Mouse (Mus musculus) CH12.LX (cell line): Measurements from ENCODE around the gene Rsrc1. TPM values are rescaled to one million over a fixed set of nuclear protein-coding genes. Genes with fewer than 3 reads are reported as not detected.

ENCODE experiments used
- DNase-seq: peaks from one replicate; pipeline ENCODE4 v3.0.0-alpha.2; 2013; ENCODE audit errors: extremely low read depth
- H3K27ac ChIP-seq: 2 replicates; pipeline ENCODE4 v1.5.1; 2012; ENCODE audit warnings: low read depth, mild to moderate bottlenecking, control low read depth, moderate library complexity; ENCODE audit not compliant: insufficient read depth
- H3K27me3 ChIP-seq: replicated peaks from 2 replicates; pipeline ENCODE3; 2012; ENCODE audit warnings: inconsistent platforms
- H3K36me3 ChIP-seq, 2 experiments: replicated peaks in 1 of 2; 2 replicates each; pipeline versions ENCODE3 to v1.6.1; 2012; ENCODE audit warnings: inconsistent platforms in 1 of 2, low read length in 1 of 2, mild to moderate bottlenecking in 1 of 2, mixed read lengths in 1 of 2, moderate library complexity in 1 of 2; ENCODE audit not compliant: control insufficient read depth in 1 of 2, insufficient read depth in 1 of 2
- H3K4me1 ChIP-seq, 2 experiments: 2 replicates each; pipeline ENCODE4 v1.6.1; 2012; ENCODE audit warnings: inconsistent platforms in 1 of 2, moderate library complexity in 1 of 2; ENCODE audit not compliant: insufficient read depth in 2 of 2, control insufficient read depth in 1 of 2
- H3K4me2 ChIP-seq: 2 replicates; pipeline ENCODE4 v1.6.1; 2012; ENCODE audit warnings: low read depth, mild to moderate bottlenecking, control low read depth; ENCODE audit not compliant: poor library complexity, insufficient read depth, severe bottlenecking
- H3K4me3 ChIP-seq, 3 experiments: fragments of 150-350 bp in 1 of 3; sonication (generic) in 1 of 3; replicated peaks in 1 of 3; 2 replicates each; pipeline versions ENCODE3 to v1.5.1; 2011 to 2012; ENCODE audit warnings: low read depth in 2 of 3, low read length in 2 of 3, mild to moderate bottlenecking in 2 of 3, moderate library complexity in 2 of 3, control low read depth in 1 of 3, improper control_type of control experiment in 1 of 3, inconsistent platforms in 1 of 3, mixed read lengths in 1 of 3; ENCODE audit not compliant: poor library complexity in 1 of 3
- H3K79me2 ChIP-seq: replicated peaks from 2 replicates; pipeline ENCODE4 v1.6.1; 2012; ENCODE audit warnings: mild to moderate bottlenecking, moderate library complexity; ENCODE audit not compliant: control insufficient read depth, poor library complexity, insufficient read depth, severe bottlenecking; ENCODE audit errors: extremely low read depth
- H3K9ac ChIP-seq: 2 replicates; pipeline ENCODE4 v1.6.1; 2012; ENCODE audit warnings: low read depth, mild to moderate bottlenecking, control low read depth, moderate library complexity; ENCODE audit not compliant: insufficient read depth
- H3K9me3 ChIP-seq: replicated peaks from 2 replicates; pipeline ENCODE3; 2012; ENCODE audit warnings: low read length, inconsistent platforms, mixed read lengths
- BHLHE40 ChIP-seq: IDR thresholded peaks from 2 replicates; pipeline ENCODE4 v1.6.1; 2011; ENCODE audit warnings: mild to moderate bottlenecking, low read depth, low read length, improper control_type of control experiment
- CHD1 ChIP-seq: IDR thresholded peaks from 2 replicates; pipeline ENCODE4 v1.6.1; 2012; ENCODE audit warnings: low read depth, low read length, improper control_type of control experiment, inconsistent platforms
- CHD2 ChIP-seq: IDR thresholded peaks from 2 replicates; pipeline ENCODE4 v1.6.1; 2011; ENCODE audit warnings: low read length, improper control_type of control experiment
- CTCF ChIP-seq, 2 experiments: IDR thresholded peaks in 1 of 2; conservative IDR thresholded peaks in 1 of 2; 2 replicates each; pipeline ENCODE4 v1.5.1; 2011 to 2012; ENCODE audit warnings: low read depth in 2 of 2, low read length in 2 of 2, improper control_type of control experiment in 1 of 2, inconsistent platforms in 1 of 2, mild to moderate bottlenecking in 1 of 2, moderate library complexity in 1 of 2
- ETS1 ChIP-seq: conservative IDR thresholded peaks from 2 replicates; pipeline ENCODE4 v1.6.1; 2012; ENCODE audit warnings: low read depth, mild to moderate bottlenecking, inconsistent platforms, low read length, improper control_type of control experiment, moderate library complexity
- HCFC1 ChIP-seq: IDR thresholded peaks from 2 replicates; pipeline ENCODE4 v1.6.1; 2012; ENCODE audit warnings: low read depth, mild to moderate bottlenecking, inconsistent platforms, low read length, improper control_type of control experiment
- IRF4 ChIP-seq: IDR thresholded peaks from 2 replicates; pipeline ENCODE4 v1.6.1; 2014; ENCODE audit warnings: low read depth, mild to moderate bottlenecking, inconsistent platforms, low read length, improper control_type of control experiment
- JUN ChIP-seq: IDR thresholded peaks from 2 replicates; pipeline ENCODE4 v1.6.1; 2011; ENCODE audit warnings: low read depth, mild to moderate bottlenecking, low read length, improper control_type of control experiment, moderate library complexity; ENCODE audit not compliant: insufficient read depth
- KAT2A ChIP-seq: IDR thresholded peaks from 2 replicates; pipeline ENCODE4 v1.6.1; 2012; ENCODE audit warnings: low read length, improper control_type of control experiment, inconsistent platforms; ENCODE audit not compliant: insufficient replicate concordance
- MAZ ChIP-seq: IDR thresholded peaks from 2 replicates; pipeline ENCODE4 v1.6.1; 2012; ENCODE audit warnings: low read depth, mild to moderate bottlenecking, inconsistent platforms, low read length, improper control_type of control experiment, moderate library complexity
- MEF2A ChIP-seq: IDR thresholded peaks from 2 replicates; pipeline ENCODE4 v1.6.1; 2014; ENCODE audit warnings: low read depth, mild to moderate bottlenecking, inconsistent platforms, low read length, improper control_type of control experiment, borderline replicate concordance
- MXI1 ChIP-seq: IDR thresholded peaks from 2 replicates; pipeline ENCODE4 v1.6.1; 2011; ENCODE audit warnings: mild to moderate bottlenecking, low read depth, low read length, improper control_type of control experiment
- POLR2A ChIP-seq: IDR thresholded peaks from 2 replicates; pipeline ENCODE4 v1.6.1; 2011; ENCODE audit warnings: low read depth, mild to moderate bottlenecking, improper control_type of control experiment, low read length
- POLR2AphosphoS2 ChIP-seq: IDR thresholded peaks from 2 replicates; pipeline ENCODE4 v1.6.1; 2011; ENCODE audit warnings: low read depth, low read length, improper control_type of control experiment
- SMC3 ChIP-seq: IDR thresholded peaks from 2 replicates; pipeline ENCODE4 v1.6.1; 2011; ENCODE audit warnings: low read depth, low read length, improper control_type of control experiment
- TBP ChIP-seq: conservative IDR thresholded peaks from 2 replicates; pipeline ENCODE4 v1.6.1; 2011; ENCODE audit warnings: low read depth, low read length, improper control_type of control experiment
- TCF12 ChIP-seq: IDR thresholded peaks from 2 replicates; pipeline ENCODE4 v1.6.1; 2014; ENCODE audit warnings: low read depth, mild to moderate bottlenecking, inconsistent platforms, low read length, improper control_type of control experiment
- ZKSCAN1 ChIP-seq: IDR thresholded peaks from 2 replicates; pipeline ENCODE4 v1.6.1; 2012; ENCODE audit warnings: low read depth, inconsistent platforms, low read length, improper control_type of control experiment, borderline replicate concordance
- ZMIZ1 ChIP-seq: IDR thresholded peaks from 2 replicates; pipeline ENCODE4 v1.6.1; 2012; ENCODE audit warnings: low read depth, mild to moderate bottlenecking, inconsistent platforms, low read length, improper control_type of control experiment
- ZNF384 ChIP-seq: IDR thresholded peaks from 2 replicates; pipeline ENCODE4 v1.6.1; 2012; ENCODE audit warnings: low read depth, low read length, improper control_type of control experiment, inconsistent platforms
- dilution Hi-C: fragments of 300-500 bp; cut with MboI; formaldehyde crosslinking; loops from 2 replicates; pipeline ENCODE4 v1.14.3; 2020; ENCODE audit warnings: low sequenced_read_pairs; ENCODE audit not compliant: extremely low pct_unique_long_range_greater_than_20kb, extremely low pct_ligation_motif_present
- in situ Hi-C: fragments of 300-500 bp; cut with MboI; formaldehyde crosslinking; loops from 3 replicates; pipeline ENCODE4 v1.14.3; 2019; ENCODE audit warnings: low sequenced_read_pairs, low pct_ligation_motif_present, low pct_unique_long_range_greater_than_20kb, mixed read lengths
- polyA plus RNA-seq: library from polyadenylated mRNA; unstranded; fragments of >175 nt; gene quantifications from 2 replicates; pipeline ENCODE4 v1.2.1, GENCODE M21; 2012; ENCODE audit warnings: low read depth; ENCODE audit not compliant: insufficient read length
- total RNA-seq, 2 experiments: library from RNA; depleted of rRNA; stranded (reverse); fragments of 300-350 nt in 1 of 2; fragments of >200 nt in 1 of 2; gene quantifications; 2 replicates each; pipeline ENCODE4 v1.2.3; 2012 to 2014

Rsrc1 gene
- total and polyA plus RNA-seq, 3 experiments, result 28.9 to 50.9 (median 34.0) TPM

DNA sequence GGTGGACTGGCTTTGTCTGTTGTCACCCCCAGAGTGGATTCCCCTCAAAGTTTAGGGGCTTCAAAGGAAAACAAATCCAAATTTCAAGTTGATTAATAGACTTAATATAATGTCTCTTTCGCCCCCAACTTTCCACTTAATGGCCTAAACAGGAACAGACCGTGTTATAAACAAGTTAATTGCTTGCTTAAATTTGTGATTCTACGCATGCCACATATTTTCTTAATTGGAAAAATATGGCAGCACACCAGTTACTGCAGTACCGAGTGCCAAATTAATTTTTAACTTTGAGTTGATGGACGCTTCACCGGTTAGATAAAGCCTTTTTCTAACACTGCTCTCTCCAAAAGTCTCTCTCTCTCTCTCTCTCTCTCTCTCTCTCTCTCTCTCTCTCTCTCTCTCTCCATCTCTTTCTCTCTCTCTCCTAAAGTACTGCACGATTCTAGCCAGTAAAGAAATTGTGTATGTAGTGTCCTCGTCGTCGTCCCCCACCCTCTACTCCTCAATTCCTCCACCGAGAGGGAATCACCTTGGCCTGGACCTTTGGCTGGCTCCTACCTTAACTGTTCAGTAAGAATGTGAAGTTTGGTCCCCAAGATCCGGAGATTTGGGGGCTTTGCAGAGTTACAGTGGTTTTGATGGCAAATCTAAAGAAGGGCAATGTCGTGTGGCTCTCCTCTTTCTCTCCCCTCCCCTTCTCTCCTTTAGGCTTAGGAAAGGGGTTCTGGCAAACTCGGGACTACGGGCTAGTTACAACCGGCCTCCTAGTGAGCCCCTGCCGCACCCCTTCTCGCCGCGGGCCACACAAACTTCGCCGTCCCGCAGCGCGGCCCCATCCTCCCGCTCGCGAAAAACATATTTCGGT is 847 bp upstream of the Rsrc1 start:
- no peak for DNase-seq
- dilution Hi-C loops (no loop called here), in situ Hi-C loops (loop anchor here (25.0 kb wide), 1 partner anchor 357 kb away; no protein-coding TSS in a partner anchor)
- Histone ChIP-seq H3K27ac (no peak overlapping the region), H3K36me3 (no peaks in the 10 kb centered on the region), H3K4me3 (peak overlapping the region in 2 of 3 experiments; percentile 53 to 79), H3K4me2 (peak overlapping the region; percentile 70), H3K79me2 (no peaks in the 10 kb centered on the region), H3K9me3 (peaks cover 12% of the 10 kb centered on the region), H3K9ac (no peak overlapping the region), H3K27me3 (peaks cover 21% of the 10 kb centered on the region), H3K4me1 (peaks cover 0 to 11% of the 10 kb centered on the region in 2 experiments; a peak in 2 of 4 replicates)
- TF ChIP-seq SMC3 (no peak), HCFC1 (no peak), KAT2A (no peak), MAZ (no peak), POLR2A (no peak), ETS1 (no peak), MXI1 (no peak), ZKSCAN1 (no peak), CHD1 (no peak), ZMIZ1 (no peak)

- H3K4me1 ChIP-seq, result peaks cover 0 to 14% of the 10 kb centered on the region in 2 experiments; a peak in 2 of 4 replicates
- H3K9ac ChIP-seq, result peak within 1 kb of the TSS; percentile 56
- peak within 1 kb of the TSS; percentile 53 to 84 (median 79) for H3K4me3 ChIP-seq
- no peak for DNase-seq
- peaks cover 21% of the 10 kb centered on the region for H3K27me3 ChIP-seq
- in situ Hi-C loops, result loop anchor here (25.0 kb wide), 1 partner anchor 356 kb away; no protein-coding TSS in a partner anchor
- peak within 1 kb of the TSS; percentile 62 for H3K27ac ChIP-seq
- peak within 1 kb of the TSS; percentile 70 for H3K4me2 ChIP-seq
- dilution Hi-C loops, result no loop called here
- peaks cover 9% of the 10 kb centered on the region for H3K79me2 ChIP-seq
- peaks cover 12% of the 10 kb centered on the region for H3K9me3 ChIP-seq
- TF ChIP-seq JUN, result no peak
- no peak for TF ChIP-seq ZNF384
- TF ChIP-seq MEF2A, result no peak
- TF ChIP-seq ZMIZ1, result no peak
- TF ChIP-seq CHD2, result no peak
- TF ChIP-seq POLR2AphosphoS2, result no peak
- TF ChIP-seq MAZ, result 0 out of 2 replicates have a peak, but pooled peaks have one; percentile 55
- TF ChIP-seq TCF12, result no peak
- TF ChIP-seq IRF4, result peak; percentile 36; the same call in 1 of the 2 replicates
- TF ChIP-seq BHLHE40, result no peak
- TF ChIP-seq POLR2A, result 0 out of 2 replicates have a peak, but pooled peaks have one; percentile 1
- no peak for TF ChIP-seq HCFC1
- no peak for TF ChIP-seq TBP
- no peak for TF ChIP-seq CTCF (conservative IDR thresholded peaks at IDR 0.05 in 1 of 2, IDR thresholded peaks at IDR 0.05 in 1 of 2; ENCODE audit: low read depth in 2 of 2, low read length in 2 of 2)
- H3K36me3 ChIP-seq, result no peaks in the 10 kb centered on the region
Measured at GRCm38 (mm10) chr3:66981706-66982105, 516 bp downstream of the Rsrc1 start, which contains the start of gene Shox2. Gene Shox2 (minus strand): TSS chr3:66981771.
